Mouse (Mus musculus): ENCODE results near the gene Isg20l2.
"Not testable (repeated sequence)": the region's sequence is repeated elsewhere in the genome, so short reads cannot be mapped to it uniquely, and the experiment has no call there.

The Isg20l2 gene

DNA sequence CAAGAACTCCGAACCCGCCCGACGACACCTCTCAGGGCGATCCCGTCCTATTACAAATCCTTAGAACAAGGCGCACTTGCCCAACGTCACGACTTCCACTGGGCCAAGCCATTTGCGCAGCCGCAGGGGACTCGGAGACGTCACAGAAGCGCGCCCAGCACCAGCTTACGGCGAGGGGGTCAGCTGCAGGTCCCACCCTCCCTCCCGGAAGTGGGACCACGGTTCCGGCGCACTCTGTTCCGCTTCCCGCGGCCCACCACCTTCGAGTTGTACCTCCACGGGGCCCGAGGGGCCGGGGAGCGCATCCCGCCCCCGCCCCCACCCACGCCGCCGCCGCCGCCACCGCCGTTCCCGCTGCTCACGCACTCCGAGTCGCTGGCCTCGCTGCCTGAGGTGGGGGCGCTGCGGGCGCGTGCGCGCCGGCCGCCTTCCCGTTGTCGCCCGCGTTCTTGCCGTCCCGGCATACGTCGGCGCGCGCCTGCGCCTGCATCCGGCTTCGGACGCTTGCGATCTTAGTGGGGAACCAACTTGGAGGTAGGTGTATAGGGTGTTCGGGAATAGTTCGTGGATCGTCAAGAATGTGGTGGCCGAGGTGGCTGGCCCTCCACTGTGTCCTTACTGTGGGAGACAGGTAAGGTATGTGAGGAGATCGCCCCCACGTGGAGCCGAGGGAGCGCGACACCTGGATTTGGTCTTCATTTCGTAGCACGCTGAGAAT lies at the start of gene Isg20l2, which contains the start of gene Rrnad1:
Gene Isg20l2, plus strand, starts transcription at position 237 of the 718 bp plus-strand sequence.
Gene Rrnad1, minus strand, starts transcription at position 640 of the 718 bp plus-strand sequence.
- DNase-seq (ENCODE audit: low spot score), result peak; percentile 94

DNA sequence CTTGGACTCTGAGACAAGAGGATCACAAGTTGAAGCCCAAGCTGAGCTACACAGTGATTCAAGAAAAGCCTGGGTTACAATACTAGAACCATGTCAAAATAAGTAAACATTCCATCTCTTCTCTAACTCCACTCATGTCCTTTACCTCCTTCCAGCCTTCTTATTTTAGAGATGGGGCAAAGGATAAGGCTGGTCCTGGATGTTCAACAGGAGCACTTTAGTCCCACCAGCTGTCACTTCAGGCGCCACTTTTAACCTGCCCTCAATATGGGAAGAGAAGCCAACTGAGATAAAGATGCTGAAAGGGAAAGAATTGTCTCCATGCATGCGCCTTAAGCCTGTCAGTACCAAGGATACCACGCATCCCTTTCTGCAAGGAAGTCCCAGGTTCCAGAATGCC lies 45.8 kb upstream of the Isg20l2 start:
- no peak for DNase-seq (ENCODE audit: low spot score)

DNA sequence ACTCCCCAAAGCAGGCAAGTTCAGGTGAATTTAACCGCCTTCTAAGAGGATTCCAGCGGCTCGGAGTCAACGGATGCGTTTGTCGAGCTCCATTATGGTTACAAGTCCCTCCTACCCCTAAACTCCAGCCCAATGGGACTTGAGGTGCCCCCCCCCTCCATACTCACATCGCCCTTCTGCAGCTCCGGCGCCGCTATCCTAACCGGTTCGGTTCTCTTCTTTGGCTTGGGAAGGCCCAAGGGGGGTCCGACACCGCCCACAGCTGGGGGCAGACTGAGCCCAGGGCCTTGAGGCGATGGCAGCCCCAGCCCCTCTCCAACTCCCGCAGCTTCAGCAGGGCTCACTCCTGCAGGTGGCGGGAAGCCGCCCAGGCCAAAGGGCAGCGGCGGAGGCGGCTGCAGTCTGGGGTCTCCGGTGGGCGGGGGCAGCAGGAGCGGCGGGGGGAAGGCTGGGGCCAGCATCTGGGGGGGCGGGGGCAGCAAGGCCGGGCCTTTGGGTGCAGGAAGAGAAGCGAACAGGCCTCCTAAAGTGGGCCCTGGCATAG lies 45.3 kb upstream of the Isg20l2 start:
- no peak for DNase-seq (ENCODE audit: low spot score)

DNA sequence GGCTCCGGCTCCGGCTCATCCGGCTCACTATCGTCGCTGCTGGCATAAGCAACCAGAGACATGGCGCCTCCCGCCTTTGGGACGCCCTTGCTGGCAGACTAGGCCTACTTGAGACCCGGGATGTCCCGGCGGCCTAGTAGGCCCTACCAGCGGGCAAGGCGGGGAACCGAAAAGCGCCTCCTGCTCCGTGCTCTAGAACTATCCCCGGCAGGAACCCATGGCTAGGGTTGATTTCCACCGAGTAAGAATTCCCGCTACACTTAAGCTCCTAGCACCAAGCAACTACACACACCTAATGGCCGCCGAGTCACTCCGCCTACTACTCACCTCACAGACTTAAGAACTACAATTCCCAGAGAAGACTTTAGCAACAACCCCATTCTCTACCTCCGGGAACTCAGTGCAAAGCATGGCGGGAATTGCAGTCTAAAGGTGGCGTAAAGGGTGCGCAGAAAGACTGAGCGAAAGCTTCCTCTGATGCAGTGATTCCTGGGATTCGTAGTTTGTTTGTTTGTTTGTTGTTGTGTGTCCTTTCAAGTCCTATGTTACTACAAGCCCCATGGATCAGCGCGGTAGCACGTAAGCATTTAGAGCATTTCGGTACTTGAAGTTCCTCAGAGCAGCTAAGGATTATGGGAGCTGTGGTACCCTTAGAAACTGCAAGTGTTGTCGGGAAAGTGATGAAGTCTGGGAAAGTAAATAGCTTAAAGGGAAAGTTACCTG lies 44.7 kb upstream of the Isg20l2 start, which contains the start of gene Prcc:
Gene Prcc, minus strand, starts transcription at position 328 of the 723 bp plus-strand sequence.
- peak; percentile 97 for DNase-seq (ENCODE audit: low spot score)

DNA sequence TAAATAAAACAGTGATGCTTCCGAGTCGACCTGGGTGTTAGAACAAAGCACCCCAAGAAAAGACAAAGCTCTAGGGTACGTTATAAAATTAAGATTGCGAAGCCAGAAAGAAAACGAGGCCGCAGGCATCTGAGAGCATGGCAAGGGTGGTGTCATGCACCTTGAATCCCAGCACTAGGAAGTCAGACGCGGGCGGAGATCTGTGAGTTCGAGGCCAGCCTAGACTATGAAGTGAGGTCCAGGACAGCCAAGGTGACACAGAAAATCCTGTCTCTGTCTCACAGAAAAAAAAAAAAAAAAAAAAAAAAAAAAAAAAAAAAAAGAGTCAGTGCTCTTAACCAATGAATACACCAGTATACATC lies 44.1 kb upstream of the Isg20l2 start:
- no peak for DNase-seq (ENCODE audit: low spot score)

DNA sequence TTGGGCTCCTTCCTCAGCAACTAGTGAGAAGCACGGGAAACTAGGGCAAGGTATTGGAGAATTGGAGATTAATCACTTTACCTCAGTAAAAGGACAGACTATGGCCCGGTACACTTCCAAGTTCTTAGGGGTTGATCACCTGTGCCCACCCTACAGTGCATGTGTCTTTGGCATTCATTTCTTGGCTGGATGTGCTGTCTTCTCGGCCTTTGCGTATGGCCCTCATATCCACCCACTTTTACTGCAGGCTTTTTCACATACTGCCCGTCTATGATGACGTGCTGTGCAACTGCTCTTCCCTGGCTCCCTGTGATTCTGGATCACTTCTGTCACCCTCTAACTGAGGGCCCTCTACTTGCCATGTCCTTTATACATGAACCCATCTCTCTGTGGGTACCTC lies 43.7 kb upstream of the Isg20l2 start:
- DNase-seq (ENCODE audit: low spot score), result no peak

DNA sequence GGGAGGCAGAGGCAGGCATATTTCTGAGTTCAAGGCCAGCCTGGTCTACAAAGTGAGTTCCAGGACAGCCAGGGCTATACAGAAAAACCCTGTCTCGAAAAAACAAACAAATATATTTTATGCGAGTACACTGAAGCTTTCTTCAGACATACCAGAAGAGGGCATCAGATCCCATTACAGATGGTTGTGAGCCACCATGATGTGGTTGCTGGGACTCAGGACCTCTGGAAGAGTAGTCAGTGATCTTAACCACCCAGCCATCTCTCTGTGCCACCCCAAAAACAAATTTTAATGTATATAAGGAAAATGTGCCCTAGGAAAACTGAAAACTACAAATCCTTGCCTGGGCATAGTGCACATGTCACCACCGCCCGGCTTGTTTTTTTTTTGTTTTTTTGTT lies 42.7 kb upstream of the Isg20l2 start:
- not testable (repeated sequence) for DNase-seq (ENCODE audit: low spot score)

DNA sequence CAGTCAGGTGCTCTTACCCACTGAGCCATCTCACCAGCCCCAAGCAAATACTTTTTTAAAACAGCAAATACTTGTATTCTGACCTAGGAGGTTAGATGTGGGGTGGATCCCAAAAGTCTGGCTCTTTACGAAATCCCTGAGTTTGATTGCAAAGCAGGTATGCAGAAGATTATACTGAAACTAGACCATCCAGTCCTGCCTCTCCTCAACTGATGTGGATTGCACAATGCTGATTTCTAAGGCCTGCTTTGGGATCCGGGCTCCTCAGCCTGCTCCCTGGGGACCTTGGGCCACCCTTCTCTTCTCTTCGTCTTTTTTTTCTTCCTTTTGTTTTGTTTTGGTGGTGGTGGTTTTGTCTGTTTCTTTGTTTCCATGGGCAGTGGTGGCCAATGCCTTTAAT lies 38.6 kb upstream of the Isg20l2 start:
- DNase-seq (ENCODE audit: low spot score), result no peak

DNA sequence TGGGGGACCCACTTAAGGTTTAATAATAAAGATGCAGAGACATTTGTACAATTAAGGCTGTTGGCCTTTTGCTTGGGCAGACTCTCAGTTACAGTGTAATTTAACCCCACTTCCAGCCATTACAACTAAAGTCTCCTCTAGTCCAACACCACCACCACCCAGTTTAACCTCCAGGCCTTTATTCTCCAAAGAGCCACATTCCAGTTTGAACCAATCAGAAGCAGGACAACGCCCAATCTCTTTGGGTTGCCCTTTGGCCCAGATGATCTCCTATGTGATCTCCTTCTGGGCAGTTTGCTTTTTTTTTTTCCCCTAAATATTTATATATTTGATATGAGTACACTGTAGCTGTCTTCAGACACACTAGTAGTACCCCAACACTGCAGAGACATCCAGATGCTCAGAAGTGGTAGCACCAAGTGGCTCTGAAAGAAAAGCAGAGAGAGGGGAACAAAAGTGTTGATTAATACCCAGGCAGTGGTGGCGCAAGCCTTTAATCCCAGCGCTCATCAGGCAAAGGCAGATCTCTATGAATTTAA lies 36.7 kb upstream of the Isg20l2 start:
- no peak for DNase-seq (ENCODE audit: low spot score)

DNA sequence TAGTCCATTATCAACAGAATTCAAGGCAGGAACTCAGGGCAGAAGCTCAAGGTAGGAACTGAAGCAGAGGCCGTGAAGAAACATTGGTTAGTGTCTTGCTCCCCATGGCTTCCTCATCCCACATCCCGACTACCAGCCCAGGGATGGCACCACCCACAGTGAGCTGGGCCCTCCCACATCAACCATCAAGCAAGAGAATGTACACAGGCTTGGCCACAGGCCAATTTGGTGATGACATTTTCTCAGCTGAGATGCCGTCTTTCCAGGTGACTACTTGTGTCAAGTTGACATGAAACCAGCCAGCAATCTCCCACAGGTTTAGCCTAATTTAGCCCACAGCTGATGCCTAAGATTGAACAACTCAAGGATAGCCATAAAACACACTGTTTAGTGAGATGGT lies 30.8 kb upstream of the Isg20l2 start:
- DNase-seq (ENCODE audit: low spot score), result no peak

DNA sequence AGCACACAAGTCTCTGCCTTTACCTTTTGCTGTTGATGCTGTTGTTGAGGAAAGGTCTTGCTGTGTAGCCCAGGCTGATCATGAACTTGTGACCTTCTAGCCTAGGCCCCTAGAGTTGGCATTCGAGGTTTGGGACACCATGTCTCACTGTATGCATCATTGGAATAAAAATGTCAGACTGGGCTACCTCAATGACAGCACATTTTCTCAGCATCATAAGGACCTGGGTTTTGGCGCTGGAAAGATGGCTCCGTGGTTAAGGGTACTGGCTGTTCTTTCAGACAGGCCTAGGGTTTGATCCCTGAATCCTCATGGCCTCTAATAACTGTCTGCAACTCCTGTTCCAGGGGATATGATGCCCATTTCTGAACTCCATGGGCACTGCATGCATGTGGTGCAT lies 30.3 kb upstream of the Isg20l2 start:
- no peak for DNase-seq (ENCODE audit: low spot score)

DNA sequence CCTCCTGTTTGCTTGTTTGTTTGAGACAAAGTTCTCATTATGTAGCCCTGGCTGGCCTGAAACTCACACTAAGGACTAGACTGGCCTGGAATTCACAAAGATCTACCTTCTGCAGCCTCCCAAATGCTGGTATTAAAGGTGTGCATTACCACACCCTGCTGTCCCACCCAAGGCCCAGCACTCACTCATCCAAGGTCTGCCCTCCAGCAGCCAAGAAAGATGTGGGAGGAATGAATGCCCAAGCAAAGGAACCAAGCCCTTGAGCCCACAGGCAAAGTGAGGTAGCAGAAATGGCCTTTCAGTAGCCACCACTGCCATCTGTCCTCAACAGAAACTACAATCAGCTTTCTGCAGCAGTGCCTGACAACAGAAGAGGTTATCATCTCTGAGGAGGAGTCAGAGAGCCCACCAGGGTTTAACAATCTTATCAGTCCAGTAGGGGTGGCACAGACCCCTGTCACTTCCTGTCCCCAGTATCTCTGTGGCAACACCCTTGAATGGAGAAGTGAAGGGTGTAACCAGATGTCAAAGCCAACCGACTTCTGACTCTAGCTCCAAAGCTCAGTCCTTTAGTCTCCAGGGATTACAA lies 29.0 kb upstream of the Isg20l2 start:
- DNase-seq (ENCODE audit: low spot score), result no peak

DNA sequence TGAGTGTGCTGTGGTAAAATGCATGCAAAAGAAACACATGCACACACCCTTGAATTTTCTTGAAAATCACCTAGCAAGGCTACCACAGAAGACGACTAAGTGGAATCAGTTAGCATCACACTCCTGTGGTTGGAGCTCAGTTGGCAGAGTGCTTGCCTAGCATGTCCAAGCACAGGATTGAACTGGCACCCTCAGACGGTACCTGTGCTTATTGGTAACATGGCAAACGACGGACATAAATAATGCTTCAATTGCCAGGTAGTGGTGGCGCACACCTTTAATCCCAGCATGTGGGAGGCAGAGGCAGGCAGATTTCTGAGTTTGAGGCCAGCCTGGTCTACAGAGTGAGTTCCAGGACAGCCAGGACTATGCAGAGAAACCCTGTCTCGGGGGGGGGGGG lies 28.2 kb upstream of the Isg20l2 start:
- not testable (repeated sequence) for DNase-seq (ENCODE audit: low spot score)

DNA sequence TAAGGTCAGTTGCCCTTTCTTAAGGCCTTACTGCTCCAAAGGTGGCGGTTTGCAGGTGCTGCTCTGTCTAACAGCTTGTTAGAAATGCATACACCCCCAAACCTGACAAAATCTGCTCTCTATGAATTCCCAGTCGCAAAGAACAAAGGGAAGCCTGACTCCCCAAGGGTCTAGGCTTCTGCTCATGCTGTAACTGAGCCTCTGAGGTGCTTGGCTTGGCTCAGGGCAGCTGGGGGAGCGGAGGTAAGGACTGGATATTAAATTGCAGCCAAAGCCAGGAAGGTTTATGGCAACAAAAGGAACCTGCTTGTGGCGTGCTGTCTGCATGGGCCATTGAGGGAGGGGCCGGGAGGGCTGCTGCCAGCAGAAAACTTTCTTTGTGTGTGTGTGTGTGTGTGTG lies 26.3 kb upstream of the Isg20l2 start:
- DNase-seq (ENCODE audit: low spot score), result no peak

DNA sequence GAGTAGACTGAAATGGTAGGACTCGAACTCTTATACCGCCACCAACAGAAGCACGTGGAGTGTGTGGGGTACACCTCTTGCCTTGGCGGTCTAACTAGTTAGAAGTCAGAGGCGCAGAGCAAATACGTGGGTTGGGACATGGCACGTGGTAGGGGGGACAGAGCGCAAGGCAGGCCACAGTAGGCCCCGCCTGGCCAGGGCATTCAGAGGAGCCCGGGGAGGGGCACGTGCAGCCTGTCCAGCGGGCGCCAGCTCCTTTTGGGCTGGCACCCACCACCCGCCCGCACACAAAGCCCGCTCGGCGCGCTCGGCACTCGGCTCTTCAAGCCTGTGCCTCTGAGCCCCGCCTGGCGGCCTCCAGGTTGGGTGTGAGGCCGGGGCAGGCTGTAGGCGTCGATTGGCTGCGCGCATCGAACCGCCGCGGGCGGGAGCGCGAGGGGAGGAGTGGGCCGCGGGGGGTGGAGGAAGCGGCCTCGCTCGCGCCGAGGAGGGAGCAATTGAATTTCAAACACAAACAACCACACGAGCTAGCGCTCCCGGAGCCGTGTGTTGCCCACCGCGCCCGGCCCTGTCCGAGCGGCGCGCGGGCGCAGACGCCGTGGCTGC lies 24.1 kb upstream of the Isg20l2 start, which contains the start of gene Hdgf:
Gene Hdgf, plus strand, starts transcription at position 442 of the 606 bp plus-strand sequence.
- DNase-seq (ENCODE audit: low spot score), result peak; percentile 91

DNA sequence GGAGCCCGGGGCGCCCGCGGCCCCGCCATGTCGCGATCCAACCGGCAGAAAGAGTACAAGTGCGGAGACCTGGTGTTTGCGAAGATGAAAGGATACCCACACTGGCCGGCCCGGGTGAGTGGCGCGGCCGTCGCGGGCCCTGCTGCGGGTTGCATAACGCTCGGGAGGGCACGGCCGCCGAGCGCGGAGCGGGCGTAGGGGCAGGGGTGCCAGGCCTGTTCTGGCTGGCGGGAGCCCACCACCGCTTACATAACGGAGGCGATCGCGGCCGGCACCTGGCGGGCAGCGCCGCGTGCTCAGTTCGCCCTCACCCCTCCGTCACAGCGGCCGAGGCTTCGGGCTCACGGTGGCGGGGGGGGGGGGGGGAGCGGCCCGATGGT lies 23.5 kb upstream of the Isg20l2 start:
- DNase-seq (ENCODE audit: low spot score), result no peak

DNA sequence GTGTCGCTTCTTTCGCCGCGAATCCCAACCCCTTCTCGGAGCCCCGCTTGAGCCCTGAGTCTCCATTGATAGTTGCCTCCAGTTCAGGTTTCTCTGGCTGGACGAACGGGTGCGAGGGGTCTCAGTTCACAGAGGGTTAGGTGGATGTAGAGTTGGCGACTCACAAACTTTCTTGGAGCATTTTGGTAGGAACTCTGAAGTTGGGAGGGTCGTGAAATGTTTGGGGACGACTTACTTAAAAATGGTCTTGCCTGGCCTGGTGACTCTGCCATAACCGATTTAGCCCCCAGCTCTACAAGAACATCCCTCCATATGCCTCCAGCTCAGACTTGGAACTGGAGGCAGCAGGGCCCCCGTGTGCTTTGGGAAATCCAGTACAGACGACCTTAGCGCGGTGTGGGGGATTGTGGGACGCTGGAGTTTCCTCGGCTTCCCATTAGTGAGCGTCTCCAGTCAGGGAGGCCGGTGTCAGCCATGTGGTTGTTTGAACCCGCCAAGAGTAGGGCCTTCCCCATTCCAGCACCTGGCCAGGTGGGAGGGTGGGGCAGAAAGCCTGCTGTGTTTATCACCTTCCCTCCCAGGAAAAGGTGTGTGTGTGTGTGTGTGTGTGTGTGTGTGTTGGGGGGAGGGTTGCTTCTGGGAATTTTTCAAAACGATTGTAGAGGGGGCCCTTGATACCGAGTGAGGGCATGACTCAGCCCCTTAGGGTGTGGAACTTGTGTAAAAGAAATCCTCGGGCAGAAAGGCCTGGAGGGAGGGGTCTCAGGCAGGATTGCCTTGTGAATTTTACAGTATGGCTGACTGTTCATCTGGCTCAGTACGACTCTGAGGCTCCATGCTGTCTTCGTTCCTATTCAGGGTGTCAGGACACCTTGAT lies 22.9 kb upstream of the Isg20l2 start:
- DNase-seq (ENCODE audit: low spot score), result no peak

DNA sequence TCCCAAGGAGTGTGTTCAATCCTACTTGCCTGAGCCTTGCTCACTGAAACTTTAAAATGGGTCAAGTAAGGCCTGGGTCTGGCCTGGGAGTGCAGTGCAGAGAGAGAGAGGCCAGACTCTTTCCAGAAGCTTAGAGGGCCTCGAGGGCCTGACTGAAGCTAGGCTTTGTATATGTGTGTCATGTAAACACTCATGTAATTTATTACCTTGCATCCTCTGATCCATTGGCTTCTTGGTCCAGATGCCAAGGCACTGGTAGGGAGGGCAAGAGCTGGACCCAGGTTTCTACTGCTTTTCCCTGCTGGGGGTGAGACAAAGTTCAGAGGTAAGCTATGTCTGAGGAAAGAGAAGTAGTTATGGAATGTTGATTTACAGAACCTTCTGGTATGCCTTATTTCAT lies 22.2 kb upstream of the Isg20l2 start:
- DNase-seq (ENCODE audit: low spot score), result no peak

DNA sequence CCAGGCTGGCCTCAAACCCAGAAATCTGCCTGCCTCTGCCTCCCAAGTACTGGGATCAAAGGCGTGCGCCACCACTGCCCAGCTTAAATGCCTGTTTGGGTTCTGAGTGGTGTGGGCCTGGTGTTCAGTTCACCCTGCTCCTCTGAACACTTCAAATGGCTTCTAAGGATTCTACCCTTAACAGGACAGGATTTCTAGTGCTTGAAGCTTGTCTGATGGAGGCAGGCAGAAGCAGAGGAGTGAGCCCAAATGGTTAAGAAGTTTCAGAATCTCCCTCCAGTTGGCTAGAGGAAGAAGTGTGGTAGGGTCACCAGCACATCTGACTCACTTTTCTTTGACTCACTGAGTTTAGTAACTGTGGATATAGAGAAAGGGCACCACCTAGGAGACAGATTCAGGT lies 20.7 kb upstream of the Isg20l2 start:
- no peak for DNase-seq (ENCODE audit: low spot score)

DNA sequence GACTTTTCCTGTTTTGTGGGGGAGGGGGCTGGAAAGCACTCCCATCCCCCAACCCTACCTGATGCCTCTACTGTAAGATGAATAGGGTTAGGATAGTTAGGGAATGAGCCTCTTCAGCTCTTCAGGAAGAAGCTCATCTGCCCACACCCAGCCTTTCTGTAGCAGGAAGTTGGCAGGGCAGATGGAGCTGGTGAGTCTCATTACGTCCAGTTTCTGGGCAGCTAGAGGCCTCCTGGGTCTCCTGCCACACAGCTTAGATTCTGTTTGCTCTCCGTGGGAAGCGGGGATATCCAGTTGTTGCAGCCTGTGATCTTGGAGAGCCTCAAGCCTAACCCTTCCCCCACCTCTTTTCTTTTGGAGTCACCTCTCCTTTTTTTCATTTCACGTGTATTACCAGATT lies 20.2 kb upstream of the Isg20l2 start:
- DNase-seq (ENCODE audit: low spot score), result no peak

DNA sequence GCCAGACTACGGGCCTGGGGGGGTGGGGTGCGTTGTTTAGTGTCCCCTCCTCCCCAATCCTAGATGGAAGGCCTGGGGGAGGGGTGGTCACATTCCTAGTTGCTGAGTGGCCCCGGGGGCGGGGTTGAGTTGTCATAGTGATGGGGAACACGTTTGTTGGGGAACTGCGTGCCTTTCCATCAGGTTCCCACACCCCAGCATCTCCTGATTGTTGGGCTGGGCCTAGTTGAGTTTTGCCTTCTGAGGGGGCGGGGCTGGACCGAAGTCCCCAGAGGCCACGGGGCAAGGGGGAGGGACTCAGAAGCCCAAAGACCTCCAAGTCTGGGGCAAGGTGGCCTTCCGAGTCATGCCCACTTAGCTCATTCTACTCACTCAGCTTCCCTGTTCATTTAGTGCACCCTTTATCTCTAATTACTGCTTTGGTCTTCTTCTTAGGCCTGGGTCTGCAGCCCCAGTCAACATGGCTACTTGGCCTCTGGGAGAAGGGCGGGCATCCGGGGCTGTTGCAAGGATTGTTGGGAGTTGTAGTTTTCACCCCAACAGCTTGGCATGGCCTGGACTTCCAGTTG lies 19.5 kb upstream of the Isg20l2 start:
- no peak for DNase-seq (ENCODE audit: low spot score)
